Mouse (Mus musculus) megakaryocyte-erythroid progenitor cell, adult 5 weeks (primary cell): ENCODE data around the gene Six5. TPM values are rescaled to one million over a fixed set of nuclear protein-coding genes. Genes with fewer than 3 reads are reported as not detected.

Experiments used
- polyA plus RNA-seq: library from polyadenylated mRNA; stranded (reverse); fragments of >175 nt; gene quantifications from 2 replicates; pipeline ENCODE4 v1.2.3, GENCODE M21; 2012

The Six5 gene
- polyA plus RNA-seq: 13.5 and 23.0 TPM in 2 replicates

DNA sequence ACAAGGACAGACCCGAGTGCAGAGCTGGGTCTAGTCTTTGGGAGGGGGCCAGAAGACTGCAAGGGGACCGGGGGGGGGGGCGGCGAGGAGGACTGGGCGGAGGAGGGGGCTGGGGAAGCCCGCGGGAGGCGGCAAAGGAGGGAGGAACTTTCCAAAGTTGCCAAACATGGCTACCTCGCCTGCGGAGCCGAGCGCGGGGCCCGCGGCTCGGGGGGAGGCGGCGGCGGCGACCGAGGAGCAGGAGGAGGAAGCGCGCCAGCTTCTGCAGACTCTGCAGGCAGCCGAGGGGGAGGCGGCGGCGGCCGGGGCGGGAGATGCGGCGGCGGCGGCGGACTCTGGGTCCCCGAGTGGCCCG, at the start of gene Six5:
Gene Six5 (plus strand): TSS at position 124 of the 355 bp plus-strand sequence.

DNA sequence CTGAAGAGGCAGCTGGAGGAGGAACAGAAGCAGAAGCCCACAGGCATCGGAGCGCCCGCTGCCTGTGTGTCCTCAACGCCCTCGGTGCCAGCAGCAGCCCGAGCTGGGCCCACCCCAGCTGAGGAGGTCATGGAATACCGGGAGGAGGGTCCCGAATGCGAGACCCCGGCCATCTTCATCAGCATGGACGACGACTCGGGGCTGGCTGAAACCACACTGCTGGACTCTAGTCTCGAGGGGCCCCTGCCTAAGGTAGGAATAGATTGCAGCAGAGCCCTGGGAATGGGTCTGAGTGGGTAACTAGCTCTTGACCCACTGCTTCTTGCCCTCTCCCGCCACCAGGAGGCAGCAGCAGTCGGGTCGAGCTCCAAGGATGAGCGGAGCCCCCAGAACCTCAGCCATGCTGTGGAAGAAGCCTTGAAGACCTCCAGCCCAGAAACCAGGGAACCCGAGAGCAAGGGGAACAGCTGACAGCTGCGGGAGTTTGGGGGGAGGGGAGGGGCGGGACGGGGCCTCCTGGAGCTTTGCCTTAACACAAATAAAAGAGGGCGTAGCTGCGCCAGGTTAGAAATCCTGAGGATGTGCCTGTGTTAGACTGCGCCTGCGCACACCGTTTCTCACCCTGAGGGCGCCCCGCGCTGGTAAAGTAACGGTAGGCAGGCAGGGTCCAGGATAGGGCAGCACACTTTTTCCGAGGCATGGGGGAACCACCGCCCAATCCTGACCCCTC, 40.2 kb upstream of the Six5 start, which contains the start of gene Rsph6a:
Gene Rsph6a (plus strand): TSS at position 644 of the 730 bp plus-strand sequence.

GRCm38 (mm10) chr7:19075723-19076585, 18.4 kb upstream of the Six5 start, which contains the start of gene Dmwd:
Gene Dmwd (plus strand): TSS chr7:19076227.

GRCm38 (mm10) chr7:19083701-19084100, 10.7 kb upstream of the Six5 start, which contains the start of gene Dmpk:
Gene Dmpk (plus strand): TSS chr7:19083849.

DNA sequence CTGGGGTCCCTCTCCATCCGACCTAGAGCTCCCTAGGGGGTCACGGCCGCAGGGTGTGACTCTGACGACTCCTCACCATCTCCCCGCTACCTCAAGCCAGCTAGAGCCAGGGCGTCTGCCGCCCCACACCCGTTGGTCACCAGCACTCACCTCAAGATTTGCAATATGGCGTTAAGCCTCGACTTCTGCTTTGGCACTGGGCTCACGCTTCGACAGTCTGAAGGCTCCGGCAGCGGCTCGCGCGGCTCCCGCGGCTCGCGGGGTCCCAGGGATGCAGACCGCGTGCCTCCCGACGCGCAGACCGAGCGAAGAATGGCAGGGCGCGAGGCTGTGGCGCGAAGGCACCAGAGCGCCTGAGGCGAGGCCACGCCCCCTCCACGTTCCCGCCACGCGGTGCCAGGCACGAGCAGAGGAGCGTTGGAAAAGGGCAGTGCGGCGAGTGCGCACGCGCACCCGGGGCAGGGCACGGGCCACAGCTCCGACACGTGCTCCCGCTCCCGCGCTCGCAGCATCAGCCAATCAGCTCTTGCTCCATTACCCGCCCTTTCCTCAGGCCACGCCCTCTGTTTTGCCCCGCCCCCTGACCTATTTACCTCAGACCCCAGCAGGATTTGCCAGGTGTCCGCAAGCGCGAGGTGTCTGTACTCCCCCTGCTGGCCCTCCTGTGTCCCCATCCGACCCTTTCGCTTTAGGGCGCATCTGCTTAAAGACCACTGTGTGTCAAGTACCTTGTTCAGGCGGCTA, 23.8 kb downstream of the Six5 start, which contains the start of gene Gm4969:
Gene Gm4969 (minus strand): TSS at position 341 of the 744 bp plus-strand sequence.

GRCm38 (mm10) chr7:19119631-19120429, 25.4 kb downstream of the Six5 start, which contains the start of gene Fbxo46:
Gene Fbxo46 (plus strand): TSS chr7:19119859.

Other genes with a start within 250 kb of the Six5 start
- 194 and 247 TPM in 2 replicates for gene Pglyrp1, start 223.3 kb upstream of the Six5 start, polyA plus RNA-seq
- gene Ccdc61, start 184.2 kb upstream of the Six5 start, polyA plus RNA-seq: 61.5 and 67.8 TPM in 2 replicates
- gene Nova2, start 168.7 kb upstream of the Six5 start, polyA plus RNA-seq: 0.02 and 0.05 TPM in 2 replicates
- gene Nanos2, start 107.2 kb upstream of the Six5 start, polyA plus RNA-seq: not detected in 2 replicates
- 0.44 and 0.51 TPM in 2 replicates for gene Mypop, start 103.3 kb upstream of the Six5 start, polyA plus RNA-seq
- gene Irf2bp1, start 90.5 kb upstream of the Six5 start, polyA plus RNA-seq: 99.0 and 114 TPM in 2 replicates
- not detected in 2 replicates for gene Foxa3, start 71.1 kb upstream of the Six5 start, polyA plus RNA-seq
- gene Sympk, start 70.2 kb upstream of the Six5 start, polyA plus RNA-seq: 198 and 236 TPM in 2 replicates
- 0.05 TPM in 1 of 2 replicates, not detected in the other for gene Rsph6a, start 39.9 kb upstream of the Six5 start, polyA plus RNA-seq
- gene Dmwd, start 18.4 kb upstream of the Six5 start, polyA plus RNA-seq: 41.0 and 66.8 TPM in 2 replicates
- 13.5 and 23.0 TPM in 2 replicates for gene Dmpk, start 10.7 kb upstream of the Six5 start, polyA plus RNA-seq
- gene Gm4969, start 23.8 kb downstream of the Six5 start, polyA plus RNA-seq: 0.06 TPM in 1 of 2 replicates, not detected in the other
- 16.3 and 20.9 TPM in 2 replicates for gene Fbxo46, start 25.3 kb downstream of the Six5 start, polyA plus RNA-seq
- 11.6 and 14.2 TPM in 2 replicates for gene Qpctl, start 54.7 kb downstream of the Six5 start, polyA plus RNA-seq
- gene Snrpd2, start 55.1 kb downstream of the Six5 start, polyA plus RNA-seq: 52.2 and 53.2 TPM in 2 replicates
- 0.02 and 0.15 TPM in 2 replicates for gene Gipr, start 71.5 kb downstream of the Six5 start, polyA plus RNA-seq
- 19.2 and 24.7 TPM in 2 replicates for gene Eml2, start 81.8 kb downstream of the Six5 start, polyA plus RNA-seq
- gene Gpr4, start 117.9 kb downstream of the Six5 start, polyA plus RNA-seq: 0.10 and 0.34 TPM in 2 replicates
- 15.0 and 16.4 TPM in 2 replicates for gene Opa3, start 133.7 kb downstream of the Six5 start, polyA plus RNA-seq
- gene Vasp, start 177.2 kb downstream of the Six5 start, polyA plus RNA-seq: 292 and 301 TPM in 2 replicates
- gene Ppm1n, start 185.5 kb downstream of the Six5 start, polyA plus RNA-seq: 0.04 and 1.4 TPM in 2 replicates
- 0.21 and 0.27 TPM in 2 replicates for gene Rtn2, start 188.0 kb downstream of the Six5 start, polyA plus RNA-seq
- 1,389 and 2,050 TPM in 2 replicates for gene Fosb, start 215.5 kb downstream of the Six5 start, polyA plus RNA-seq